Mouse (Mus musculus) left cerebral cortex, postnatal 14 days (tissue): ENCODE measurements around the gene Nlk. TPM values are rescaled to one million over a fixed set of nuclear protein-coding genes. Genes with fewer than 3 reads are reported as not detected.
A peak's percentile ranks its signal among the peaks of the same experiment; 100 is the strongest.
"Not testable (repeated sequence)": the region's sequence is repeated elsewhere in the genome, so short reads cannot be mapped to it uniquely, and the experiment has no call there.

Experiments
- DNase-seq, 2 experiments: peaks; one replicate each; pipeline ENCODE4 v3.0.0; 2021 to 2022; ENCODE audit warnings: low spot score in 2 of 2, mixed read lengths in 1 of 2
- intact Hi-C: fragments of 180-260 bp; cut with DNase I; formaldehyde crosslinking; loops from one replicate; pipeline ENCODE4 v1.15.1; 2025
- total RNA-seq, 2 experiments: library from RNA; stranded (reverse); gene quantifications; 2 replicates each; pipeline ENCODE4 v1.2.3; 2021

Nlk gene
- total RNA-seq, 2 experiments from 2014 or later, result 80.9 to 91.1 TPM

GRCm38 (mm10) chr11:78604826-78605225 is 92.3 kb downstream of the Nlk start:
- intact Hi-C loops, result no loop called here
- DNase-seq, result no peak

GRCm38 (mm10) chr11:78602781-78603180 is 94.4 kb downstream of the Nlk start:
- intact Hi-C loops, result no loop called here
- no peak for DNase-seq

GRCm38 (mm10) chr11:78600926-78601590 is 96.1 kb downstream of the Nlk start:
- intact Hi-C loops, result no loop called here

GRCm38 (mm10) chr11:78600496-78600895 is 96.7 kb downstream of the Nlk start:
- DNase-seq, result no peak
- intact Hi-C loops, result no loop called here

More at GRCm38 (mm10) chr11:78600926-78601590, 96.1 kb downstream of the Nlk start:
- DNase-seq, result no peak

GRCm38 (mm10) chr11:78600051-78600450 is 97.1 kb downstream of the Nlk start:
- intact Hi-C loops, result no loop called here
- DNase-seq, result no peak

- no peak for DNase-seq
- intact Hi-C loops, result no loop called here
Measured at GRCm38 (mm10) chr11:78598763-78599415, 98.3 kb downstream of the Nlk start.

- intact Hi-C loops, result no loop called here
- DNase-seq, result peak; percentile 19 to 32
Measured at GRCm38 (mm10) chr11:78596750-78597149, 100.4 kb downstream of the Nlk start.

GRCm38 (mm10) chr11:78595773-78596172 is 101.4 kb downstream of the Nlk start:
- DNase-seq, result no peak
- intact Hi-C loops, result no loop called here

- intact Hi-C loops, result no loop called here
Measured at GRCm38 (mm10) chr11:78594271-78594964, 102.8 kb downstream of the Nlk start.

GRCm38 (mm10) chr11:78587677-78588076 is 109.5 kb downstream of the Nlk start:
- DNase-seq, intact Hi-C loops: not testable (repeated sequence)

More at GRCm38 (mm10) chr11:78594271-78594964, 102.8 kb downstream of the Nlk start:
- DNase-seq, result no peak

GRCm38 (mm10) chr11:78586099-78586498 is 111.1 kb downstream of the Nlk start:
- no peak for DNase-seq
- intact Hi-C loops, result no loop called here

GRCm38 (mm10) chr11:78582848-78583247 is 114.3 kb downstream of the Nlk start:
- intact Hi-C loops, result no loop called here

GRCm38 (mm10) chr11:78574975-78575374 is 122.2 kb downstream of the Nlk start:
- intact Hi-C loops, result no loop called here
- no peak for DNase-seq

More at GRCm38 (mm10) chr11:78582848-78583247, 114.3 kb downstream of the Nlk start:
- no peak for DNase-seq

- intact Hi-C loops, result no loop called here
- no peak for DNase-seq
Measured at GRCm38 (mm10) chr11:78574536-78574935, 122.6 kb downstream of the Nlk start.

GRCm38 (mm10) chr11:78574031-78574430 is 123.1 kb downstream of the Nlk start:
- DNase-seq, intact Hi-C loops: not testable (repeated sequence)

GRCm38 (mm10) chr11:78571854-78572253 is 125.3 kb downstream of the Nlk start:
- intact Hi-C loops, result no loop called here
- DNase-seq, result no peak

GRCm38 (mm10) chr11:78571441-78571840 is 125.7 kb downstream of the Nlk start:
- peak; percentile 41 to 49 for DNase-seq

GRCm38 (mm10) chr11:78569806-78570205 is 127.4 kb downstream of the Nlk start:
- DNase-seq, result no peak
- intact Hi-C loops, result loop anchor here (10.0 kb wide), 1 partner anchor 125 kb away; the partner anchor contains the start of gene Nlk

More at GRCm38 (mm10) chr11:78571441-78571840, 125.7 kb downstream of the Nlk start:
- intact Hi-C loops, result no loop called here

- intact Hi-C loops, result loop anchor here (10.0 kb wide), 1 partner anchor 126 kb away; the partner anchor contains the start of gene Nlk
- DNase-seq, result no peak
Measured at GRCm38 (mm10) chr11:78568827-78569226, 128.3 kb downstream of the Nlk start.

- DNase-seq, result no peak
- intact Hi-C loops, result loop anchor here (10.0 kb wide), 1 partner anchor 127 kb away; the partner anchor contains the start of gene Nlk
Measured at GRCm38 (mm10) chr11:78567614-78568013, 129.6 kb downstream of the Nlk start.
